Mouse (Mus musculus) stomach, postnatal 0 days (tissue): ENCODE data around the gene Cadps2. TPM values are rescaled to one million over a fixed set of nuclear protein-coding genes. Genes with fewer than 3 reads are reported as not detected.

Source experiments
- ATAC-seq: fragments of 200-750 bp; cut with Nextera tagmentation; 2 replicates; pipeline ENCODE4 v1.8.0; 2017; ENCODE audit not compliant: low FRiP score, low TSS enrichment
- DNase-seq: peaks from one replicate; pipeline ENCODE4 v3.0.0-alpha.2; 2016; ENCODE audit warnings: low spot score
- H3K27ac ChIP-seq: fragments of 300-500 bp; sonication (generic); replicated peaks from 2 replicates; pipeline ENCODE4 v1.5.1; 2014; ENCODE audit warnings: mild to moderate bottlenecking, control low read depth
- H3K27me3 ChIP-seq: fragments of 300-500 bp; sonication (generic); 2 replicates; pipeline ENCODE4 v1.6.1; 2014; ENCODE audit warnings: low read length; ENCODE audit not compliant: control insufficient read depth, insufficient read depth
- H3K36me3 ChIP-seq: fragments of 300-500 bp; sonication (generic); 2 replicates; pipeline ENCODE4 v1.6.1; 2014; ENCODE audit warnings: low read length, mixed read lengths; ENCODE audit not compliant: control insufficient read depth, insufficient read depth
- H3K4me1 ChIP-seq: fragments of 300-500 bp; sonication (generic); replicated peaks from 2 replicates; pipeline ENCODE4 v1.6.1; 2014; ENCODE audit warnings: antibody characterized with exemption; ENCODE audit not compliant: control insufficient read depth, insufficient read depth
- H3K4me2 ChIP-seq: fragments of 300-500 bp; sonication (generic); replicated peaks from 2 replicates; pipeline ENCODE4 v1.6.1; 2014; ENCODE audit warnings: low read depth, mild to moderate bottlenecking, control low read depth, moderate library complexity
- H3K4me3 ChIP-seq: fragments of 300-500 bp; sonication (generic); 2 replicates; pipeline ENCODE4 v1.5.1; 2014; ENCODE audit warnings: low read depth, low read length, control low read depth
- H3K9ac ChIP-seq: fragments of 300-500 bp; sonication (generic); 2 replicates; pipeline ENCODE4 v1.6.1; 2014; ENCODE audit warnings: mild to moderate bottlenecking, low read length, control low read depth, mixed read lengths
- H3K9me3 ChIP-seq: fragments of 300-500 bp; sonication (generic); 2 replicates; pipeline ENCODE4 v1.6.1; 2016; ENCODE audit warnings: low read length; ENCODE audit not compliant: control insufficient read depth
- CTCF ChIP-seq: IDR thresholded peaks from 2 replicates; pipeline ENCODE4 v1.5.1; 2016; ENCODE audit warnings: antibody characterized with exemption, low read depth, mild to moderate bottlenecking, moderate library complexity
- EP300 ChIP-seq: optimal IDR thresholded peaks from 2 replicates; pipeline ENCODE3; 2016; ENCODE audit warnings: antibody characterized with exemption
- WGBS: fragments of 180-500 bp; shearing (Covaris S2); extraction: QIAGEN DNeasy Blood & Tissue Kit; methylation state at CpG from one replicate; pipeline ENCODE4 v1.1.7; 2014; 5-methylcytosine and 5-hydroxymethylcytosine counted together
- polyA plus RNA-seq: library from polyadenylated mRNA; unstranded; fragments of >200 nt; fragmentation: Nextera tagmentation; extraction: Ambion mirVana; gene quantifications from 2 replicates; pipeline ENCODE4 v1.2.1, GENCODE M21; 2015

Cadps2 gene
- polyA plus RNA-seq, 1 experiment from 2014 or later: 4.8 TPM

DNA sequence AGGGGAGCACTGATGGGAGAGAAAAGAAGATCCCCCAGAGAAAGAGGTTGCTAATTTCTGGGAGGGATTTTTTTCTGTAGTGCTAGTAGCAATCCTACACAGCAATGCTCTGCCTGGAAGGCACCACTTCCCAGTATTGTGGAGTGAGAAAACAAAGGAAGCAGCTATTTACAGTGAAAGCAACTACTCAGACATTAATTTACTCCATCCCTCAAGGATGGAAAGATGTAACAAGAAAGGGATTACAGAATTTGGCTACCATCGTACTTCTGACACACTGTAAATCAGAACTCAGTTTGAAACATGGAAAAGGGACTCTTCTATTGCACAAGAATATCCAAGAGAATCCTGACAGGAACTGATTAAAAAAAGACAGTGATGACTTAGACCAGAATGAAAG lies 29.1 kb downstream of the Cadps2 start:
- no peak overlapping the region for H3K4me2 ChIP-seq
- H3K36me3 ChIP-seq: no peaks in the 10 kb centered on the region
- H3K27ac ChIP-seq: no peak overlapping the region
- whole genome bisulfite sequencing: 65% methylated on average over 1 of the region's 1 CpGs
- ATAC-seq (no peak), DNase-seq (no peak)
- no peak overlapping the region for H3K9ac ChIP-seq
- no peak overlapping the region for H3K4me3 ChIP-seq
- no peaks in the 10 kb centered on the region for H3K27me3 ChIP-seq
- no peaks in the 10 kb centered on the region for H3K9me3 ChIP-seq
- TF ChIP-seq CTCF (no peak), EP300 (no peak)
- no peaks in the 10 kb centered on the region for H3K4me1 ChIP-seq

DNA sequence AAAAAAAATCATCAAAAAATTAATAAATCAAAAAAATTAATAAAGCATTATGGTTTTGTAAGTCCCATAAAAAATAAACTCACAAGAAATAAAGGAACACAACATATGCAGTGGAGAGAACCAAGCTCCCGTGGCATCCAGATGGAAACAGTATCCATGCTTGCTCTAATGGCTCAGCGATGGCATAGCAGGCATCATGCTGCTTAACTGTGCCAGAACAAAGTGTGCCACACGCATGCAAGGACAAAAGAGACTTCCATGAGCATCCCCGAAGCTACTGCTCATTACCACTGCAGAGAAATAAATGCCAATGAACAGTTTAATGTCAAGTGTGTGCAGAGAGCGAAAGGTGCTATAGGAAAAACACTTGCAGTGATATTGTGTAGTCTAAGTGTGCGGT lies 29.9 kb downstream of the Cadps2 start:
- H3K4me3 ChIP-seq: no peak overlapping the region
- ATAC-seq (no peak), DNase-seq (no peak)
- 85% methylated on average over 6 of the region's 6 CpGs for WGBS
- H3K27me3 ChIP-seq: no peaks in the 10 kb centered on the region
- TF ChIP-seq EP300: no peak
- TF ChIP-seq CTCF: no peak
- H3K4me1 ChIP-seq: no peaks in the 10 kb centered on the region
- H3K9ac ChIP-seq: no peak overlapping the region
- no peak overlapping the region for H3K27ac ChIP-seq
- H3K36me3 ChIP-seq: no peaks in the 10 kb centered on the region
- no peaks in the 10 kb centered on the region for H3K9me3 ChIP-seq
- H3K4me2 ChIP-seq: no peak overlapping the region

DNA sequence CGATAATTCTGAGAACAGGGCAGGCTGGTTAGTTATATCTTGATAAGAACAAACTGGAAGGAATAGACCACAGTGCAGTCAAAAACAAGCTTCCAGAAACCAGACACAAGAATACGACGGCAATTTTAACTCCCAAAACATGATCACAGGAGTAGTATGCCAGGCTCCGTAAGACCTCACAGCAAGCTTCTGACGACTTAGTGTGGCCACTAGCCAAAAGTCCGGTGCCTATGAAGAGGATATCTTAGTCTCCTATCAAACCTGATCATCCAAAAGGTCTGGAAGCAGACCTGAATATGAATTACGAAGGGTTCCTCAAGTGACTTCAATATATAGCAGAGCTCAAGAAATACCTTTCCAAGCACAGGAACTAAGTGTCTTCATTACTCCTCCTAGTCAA lies 33.9 kb downstream of the Cadps2 start:
- Histone ChIP-seq H3K4me1 (no peaks in the 10 kb centered on the region), H3K36me3 (no peaks in the 10 kb centered on the region), H3K4me3 (no peak overlapping the region), H3K9me3 (no peaks in the 10 kb centered on the region), H3K27me3 (no peaks in the 10 kb centered on the region), H3K4me2 (no peak overlapping the region), H3K27ac (no peak overlapping the region), H3K9ac (no peak overlapping the region)
- TF ChIP-seq EP300 (no peak), CTCF (no peak)
- no peak for DNase-seq
- no peak for ATAC-seq
- WGBS: 94% methylated on average over 7 of the region's 7 CpGs

- Histone ChIP-seq H3K9ac (no peak overlapping the region), H3K27ac (no peak overlapping the region), H3K4me2 (no peak overlapping the region), H3K27me3 (no peaks in the 10 kb centered on the region), H3K9me3 (no peaks in the 10 kb centered on the region), H3K4me3 (no peak overlapping the region), H3K4me1 (no peaks in the 10 kb centered on the region), H3K36me3 (no peaks in the 10 kb centered on the region)
- ATAC-seq (no peak), DNase-seq (no peak)
- TF ChIP-seq CTCF: no peak
- TF ChIP-seq EP300: no peak
- 78% methylated on average over 3 of the region's 3 CpGs for WGBS
Observed at GRCm38 (mm10) chr6:23791822-23792221, 47.4 kb downstream of the Cadps2 start.

DNA sequence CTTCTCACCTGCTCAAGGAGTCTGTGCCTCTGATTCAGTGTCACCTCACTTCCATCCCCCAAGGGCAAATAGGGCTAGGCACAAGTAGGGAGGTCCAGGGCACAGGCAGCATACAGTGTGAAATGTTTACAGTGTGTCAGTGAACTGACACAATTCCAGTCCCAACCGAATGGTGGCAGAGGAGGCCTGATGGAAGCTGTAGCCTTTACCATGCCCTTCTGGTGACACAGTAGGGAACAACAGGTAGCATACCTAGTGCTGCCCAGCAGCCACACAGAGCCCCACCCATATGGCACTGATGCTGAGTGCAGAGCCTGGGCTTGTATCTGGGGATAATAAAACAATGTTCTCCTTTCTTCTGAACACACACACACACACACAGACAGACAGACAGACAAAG lies 61.6 kb downstream of the Cadps2 start:
- no peak overlapping the region for H3K4me2 ChIP-seq
- 15% methylated on average over 1 of the region's 1 CpGs for WGBS
- TF ChIP-seq EP300 (no peak), CTCF (peak; percentile 73)
- DNase-seq (peak; percentile 63), ATAC-seq (peak; percentile 93)
- no peak overlapping the region for H3K9ac ChIP-seq
- H3K27me3 ChIP-seq: no peaks in the 10 kb centered on the region
- no peaks in the 10 kb centered on the region for H3K36me3 ChIP-seq
- no peak overlapping the region for H3K27ac ChIP-seq
- no peak overlapping the region for H3K4me3 ChIP-seq
- no peaks in the 10 kb centered on the region for H3K9me3 ChIP-seq
- H3K4me1 ChIP-seq: no peaks in the 10 kb centered on the region

- no peak for DNase-seq
Observed at GRCm38 (mm10) chr6:23762204-23762603, 77.0 kb downstream of the Cadps2 start.

More at GRCm38 (mm10) chr6:23762204-23762603, 77.0 kb downstream of the Cadps2 start:
- H3K9me3 ChIP-seq: no peaks in the 10 kb centered on the region
- no peaks in the 10 kb centered on the region for H3K36me3 ChIP-seq
- TF ChIP-seq CTCF (peak; percentile 44), EP300 (no peak)
- 25% methylated on average over 3 of the region's 3 CpGs for WGBS
- H3K27me3 ChIP-seq: no peaks in the 10 kb centered on the region
- H3K27ac ChIP-seq: no peak overlapping the region
- ATAC-seq: no peak
- H3K4me2 ChIP-seq: no peak overlapping the region
- no peak overlapping the region for H3K4me3 ChIP-seq
- H3K9ac ChIP-seq: no peak overlapping the region
- no peaks in the 10 kb centered on the region for H3K4me1 ChIP-seq
